Mouse (Mus musculus) midbrain, embryonic 16.5 days (tissue): ENCODE measurements around the gene Pkd1. TPM values are rescaled to one million over a fixed set of nuclear protein-coding genes. Genes with fewer than 3 reads are reported as not detected.

ENCODE experiments used
- ATAC-seq: fragments of 200-750 bp; cut with Nextera tagmentation; 2 replicates; pipeline ENCODE4 v1.8.0; 2017; ENCODE audit warnings: moderate TSS enrichment
- H3K27ac ChIP-seq: fragments of 300-500 bp; sonication (generic); 2 replicates; pipeline ENCODE4 v1.5.1; 2014; ENCODE audit warnings: mild to moderate bottlenecking, low read length, mixed read lengths
- H3K27me3 ChIP-seq: fragments of 300-500 bp; sonication (generic); 2 replicates; pipeline ENCODE4 v1.6.1; 2014; ENCODE audit warnings: low read depth, low read length, mixed read lengths; ENCODE audit not compliant: control insufficient read depth, insufficient read depth
- H3K36me3 ChIP-seq: fragments of 300-500 bp; sonication (generic); 2 replicates; pipeline ENCODE4 v1.6.1; 2014; ENCODE audit warnings: mild to moderate bottlenecking, low read length, moderate library complexity, mixed read lengths; ENCODE audit not compliant: control insufficient read depth, insufficient read depth
- H3K4me1 ChIP-seq: fragments of 300-500 bp; sonication (generic); 2 replicates; pipeline ENCODE4 v1.6.1; 2014; ENCODE audit warnings: mild to moderate bottlenecking, low read length, mixed read lengths; ENCODE audit not compliant: control insufficient read depth, insufficient read depth
- H3K4me2 ChIP-seq: fragments of 300-500 bp; sonication (generic); 2 replicates; pipeline ENCODE4 v1.6.1; 2014; ENCODE audit warnings: mild to moderate bottlenecking, low read length, mixed read lengths
- H3K4me3 ChIP-seq: fragments of 300-500 bp; sonication (generic); 2 replicates; pipeline ENCODE4 v1.5.1; 2014; ENCODE audit warnings: low read depth, mild to moderate bottlenecking, low read length, moderate library complexity, mixed read lengths
- H3K9ac ChIP-seq: fragments of 300-500 bp; sonication (generic); 2 replicates; pipeline ENCODE4 v1.6.1; 2014; ENCODE audit warnings: low read depth, low read length, mixed read lengths
- H3K9me3 ChIP-seq: fragments of 300-500 bp; sonication (generic); replicated peaks from 2 replicates; pipeline ENCODE4 v1.6.1; 2014; ENCODE audit warnings: mild to moderate bottlenecking, low read length, mixed read lengths; ENCODE audit not compliant: control insufficient read depth, poor library complexity, severe bottlenecking
- WGBS: fragments of 180-500 bp; shearing (Covaris S2); extraction: QIAGEN DNeasy Blood & Tissue Kit; methylation state at CpG from one replicate; pipeline ENCODE4 v1.1.7; 2014; 5-methylcytosine and 5-hydroxymethylcytosine counted together
- polyA plus RNA-seq: library from polyadenylated mRNA; unstranded; fragments of >200 nt; fragmentation: Nextera tagmentation; extraction: Ambion mirVana; gene quantifications from 2 replicates; pipeline ENCODE4 v1.2.1, GENCODE M21; 2015

Gene Pkd1
- polyA plus RNA-seq, 1 experiment from 2014 or later: 20.1 TPM

DNA sequence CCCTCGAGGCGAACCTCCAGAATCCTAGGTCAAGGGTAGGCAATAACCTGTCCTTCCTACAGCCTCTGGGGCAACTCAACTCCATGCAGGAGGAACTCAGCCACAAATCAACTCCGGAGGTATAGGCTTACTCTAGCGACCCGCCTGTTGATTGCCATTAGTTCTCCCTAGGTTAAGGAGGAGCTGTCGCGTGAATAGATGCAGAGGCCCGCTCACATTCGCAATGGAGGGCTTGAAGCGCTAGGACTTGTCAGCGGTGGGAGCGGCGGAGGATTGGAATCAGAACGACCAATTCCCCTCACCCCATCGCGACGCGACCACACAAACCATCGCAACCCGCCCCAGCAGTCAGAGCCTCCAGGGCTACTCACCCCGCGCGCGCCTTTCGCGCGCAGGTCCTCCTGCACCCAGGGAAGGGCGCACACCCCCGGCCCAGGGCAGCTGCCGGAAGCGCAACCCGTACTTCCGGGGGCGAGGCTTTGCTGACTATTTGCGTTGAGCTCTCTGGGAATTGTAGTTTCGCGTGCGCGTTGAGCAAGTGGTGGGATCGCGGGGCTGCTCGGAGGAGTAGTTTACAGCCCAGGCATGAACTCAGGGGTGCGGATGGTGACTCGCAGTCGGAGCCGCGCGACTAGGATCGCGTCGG lies 82.7 kb downstream of the Pkd1 start, which contains the start of the genes Tsc2 and Nthl1:
Gene Tsc2, minus strand, starts transcription at position 464 of the 646 bp plus-strand sequence.
Gene Nthl1, plus strand, starts transcription at position 514 of the 646 bp plus-strand sequence.
- peak within 1 kb of the TSS; percentile 70 for H3K9ac ChIP-seq
- H3K9me3 ChIP-seq: no peaks in the 10 kb centered on the region
- peak; percentile 92 for ATAC-seq
- peaks cover 9% of the 10 kb centered on the region for H3K4me1 ChIP-seq
- H3K4me2 ChIP-seq: peak within 1 kb of the TSS; percentile 82
- peak within 1 kb of the TSS; percentile 68 for H3K27ac ChIP-seq
- H3K36me3 ChIP-seq: peaks cover 11% of the 10 kb centered on the region
- H3K27me3 ChIP-seq: no peaks in the 10 kb centered on the region
- H3K4me3 ChIP-seq: peak within 1 kb of the TSS; percentile 67
- 2% methylated on average over 51 of the region's 51 CpGs for WGBS

DNA sequence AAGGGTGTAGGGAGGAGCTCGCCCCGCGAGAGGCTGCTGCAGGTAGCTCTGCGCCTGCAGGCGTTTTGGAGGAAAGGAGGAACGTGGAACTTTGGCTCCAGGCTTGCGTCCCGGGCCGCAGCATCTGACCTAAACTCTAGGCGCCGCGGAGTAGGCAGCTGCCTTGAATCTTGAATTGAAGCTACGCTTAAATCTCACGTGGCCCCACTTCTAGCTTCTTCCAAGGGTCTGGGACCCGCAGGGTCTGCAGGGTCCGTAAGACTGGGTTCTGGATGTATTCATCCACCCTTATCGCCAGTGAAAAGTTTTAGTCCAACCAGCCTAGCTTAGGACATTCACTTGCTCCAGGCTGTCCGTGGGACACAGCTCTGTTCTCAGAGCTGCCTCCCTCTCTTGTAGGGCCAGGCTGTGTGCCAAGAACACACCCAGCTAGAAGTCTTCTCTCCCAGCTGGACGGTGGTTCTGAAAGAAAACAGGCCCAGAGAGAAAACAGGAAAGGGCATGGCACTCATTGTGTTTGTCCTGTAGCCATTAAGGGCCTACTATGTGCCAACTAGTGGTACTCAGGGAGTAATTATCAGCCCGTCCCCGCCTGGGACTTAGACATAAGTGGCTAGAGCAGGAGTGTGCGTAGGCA lies 83.3 kb downstream of the Pkd1 start:
- ATAC-seq: peak; percentile 23
- H3K9me3 ChIP-seq: no peaks in the 10 kb centered on the region
- peak overlapping the region; percentile 82 for H3K4me2 ChIP-seq
- H3K27ac ChIP-seq: peak overlapping the region; percentile 68
- H3K4me3 ChIP-seq: peak overlapping the region; percentile 67
- WGBS: 11% methylated on average over 22 of the region's 22 CpGs
- peaks cover 9% of the 10 kb centered on the region for H3K4me1 ChIP-seq
- peaks cover 8% of the 10 kb centered on the region for H3K36me3 ChIP-seq
- no peaks in the 10 kb centered on the region for H3K27me3 ChIP-seq
- peak overlapping the region; percentile 70 for H3K9ac ChIP-seq

DNA sequence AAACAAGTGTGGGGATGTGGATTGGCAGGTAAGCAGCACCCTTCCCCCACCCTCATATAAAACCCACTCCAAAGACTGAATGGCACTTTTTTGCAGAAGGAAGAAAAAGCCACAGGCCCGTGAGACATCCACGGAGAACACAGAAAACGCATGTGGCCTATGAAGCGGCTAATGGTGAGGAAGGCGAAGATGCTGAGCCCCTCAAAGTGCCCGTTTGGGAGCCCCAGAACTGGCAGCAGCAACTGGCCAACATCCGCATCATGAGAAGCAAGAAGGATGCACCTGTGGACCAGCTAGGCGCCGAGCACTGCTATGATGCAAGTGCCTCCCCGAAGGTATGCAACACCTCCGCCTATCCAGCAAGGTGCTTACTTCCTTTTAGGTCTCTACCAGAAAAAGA lies 84.2 kb downstream of the Pkd1 start:
- Histone ChIP-seq H3K4me3 (no peak overlapping the region), H3K9ac (no peak overlapping the region), H3K4me2 (no peak overlapping the region), H3K36me3 (peaks cover 3% of the 10 kb centered on the region; the same call in 1 of the 2 replicates), H3K27ac (no peak overlapping the region), H3K27me3 (no peaks in the 10 kb centered on the region), H3K9me3 (no peaks in the 10 kb centered on the region), H3K4me1 (peaks cover 9% of the 10 kb centered on the region)
- ATAC-seq: no peak
- 93% methylated on average over 11 of the region's 11 CpGs for whole genome bisulfite sequencing

DNA sequence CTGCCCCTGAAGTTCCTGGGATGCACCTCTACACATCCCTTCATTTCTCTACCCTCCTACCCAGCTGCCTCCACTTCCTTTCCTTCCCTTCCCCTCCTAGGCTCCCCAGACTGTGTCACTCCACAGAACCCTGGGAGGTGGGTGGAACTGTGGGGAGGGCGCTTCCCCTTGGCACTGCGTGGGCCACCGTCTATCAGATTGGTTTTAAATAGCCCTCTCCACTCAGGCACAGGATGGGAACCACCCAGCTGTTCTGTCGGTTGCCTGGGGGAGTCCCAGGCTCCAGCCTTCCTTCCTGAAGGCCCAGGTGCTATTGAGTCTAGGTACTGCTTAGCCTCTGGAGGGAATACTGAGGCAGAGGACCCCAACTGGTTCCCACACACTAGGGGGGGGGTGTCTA lies 85.4 kb downstream of the Pkd1 start:
- Histone ChIP-seq H3K36me3 (0 out of 2 replicates have a peak, but pooled peaks cover 6% of the 10 kb centered on the region), H3K27ac (no peak overlapping the region), H3K27me3 (no peaks in the 10 kb centered on the region), H3K4me1 (peaks cover 9% of the 10 kb centered on the region), H3K9me3 (no peaks in the 10 kb centered on the region), H3K9ac (no peak overlapping the region), H3K4me2 (no peak overlapping the region), H3K4me3 (no peak overlapping the region)
- ATAC-seq: no peak
- 98% methylated on average over 4 of the region's 4 CpGs for WGBS

- ATAC-seq: no peak
- no peak overlapping the region for H3K4me2 ChIP-seq
- no peaks in the 10 kb centered on the region for H3K27me3 ChIP-seq
- H3K9ac ChIP-seq: no peak overlapping the region
- peaks cover 9% of the 10 kb centered on the region for H3K4me1 ChIP-seq
- H3K9me3 ChIP-seq: no peaks in the 10 kb centered on the region
- WGBS: 93% methylated on average over 5 of the region's 5 CpGs
- no peak overlapping the region for H3K27ac ChIP-seq
- H3K4me3 ChIP-seq: no peak overlapping the region
- H3K36me3 ChIP-seq: 0 out of 2 replicates have a peak, but pooled peaks cover 8% of the 10 kb centered on the region
Observed at GRCm38 (mm10) chr17:24635694-24636093, 86.1 kb downstream of the Pkd1 start.

DNA sequence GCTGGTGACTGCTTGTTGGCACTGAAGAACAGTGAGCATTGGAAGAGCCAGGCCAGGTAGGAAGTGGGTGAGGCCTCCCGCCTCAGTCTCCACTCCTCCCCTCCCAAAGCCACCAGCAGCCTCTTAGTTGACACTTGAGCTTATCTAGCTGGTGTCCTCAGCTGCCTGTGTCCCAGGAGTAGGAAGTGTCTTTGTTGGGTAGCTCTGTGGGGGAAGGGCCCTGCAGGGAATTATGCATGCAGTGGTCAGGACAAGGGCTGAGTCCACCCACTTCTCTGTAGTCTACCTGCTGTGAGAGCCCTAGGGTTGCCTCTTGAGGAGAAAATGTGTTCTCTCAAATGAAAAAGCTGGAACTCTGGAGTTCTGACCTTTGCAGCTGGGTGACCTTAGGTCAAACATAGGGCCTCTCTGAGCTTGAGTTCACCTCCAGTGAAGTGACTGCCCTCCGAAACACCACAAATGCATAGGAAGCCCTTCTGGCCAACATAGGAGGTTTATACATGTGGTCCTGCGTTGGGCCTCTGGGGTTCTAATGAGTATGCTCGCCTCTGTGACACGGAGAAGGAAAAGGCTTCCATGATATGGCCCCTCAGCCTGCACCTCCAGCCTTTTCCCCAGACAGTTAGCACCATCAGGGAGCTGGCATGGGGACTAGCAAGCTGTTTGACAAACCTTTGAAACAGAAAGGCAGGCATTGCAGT lies 87.3 kb downstream of the Pkd1 start:
- WGBS: 61% methylated on average over 5 of the region's 5 CpGs
- H3K4me1 ChIP-seq: peaks cover 3% of the 10 kb centered on the region
- no peak overlapping the region for H3K4me2 ChIP-seq
- no peak overlapping the region for H3K27ac ChIP-seq
- no peak overlapping the region for H3K9ac ChIP-seq
- no peaks in the 10 kb centered on the region for H3K9me3 ChIP-seq
- no peaks in the 10 kb centered on the region for H3K27me3 ChIP-seq
- H3K36me3 ChIP-seq: 0 out of 2 replicates have a peak, but pooled peaks cover 8% of the 10 kb centered on the region
- ATAC-seq: no peak
- no peak overlapping the region for H3K4me3 ChIP-seq

- Histone ChIP-seq H3K27me3 (no peaks in the 10 kb centered on the region), H3K36me3 (0 out of 2 replicates have a peak, but pooled peaks cover 8% of the 10 kb centered on the region), H3K4me3 (no peak overlapping the region), H3K4me1 (no peaks in the 10 kb centered on the region; the same call in 1 of the 2 replicates), H3K9me3 (no peaks in the 10 kb centered on the region), H3K27ac (no peak overlapping the region), H3K4me2 (no peak overlapping the region), H3K9ac (no peak overlapping the region)
- no peak for ATAC-seq
- 94% methylated on average over 4 of the region's 4 CpGs for WGBS
Observed at GRCm38 (mm10) chr17:24638214-24638613, 88.6 kb downstream of the Pkd1 start.

DNA sequence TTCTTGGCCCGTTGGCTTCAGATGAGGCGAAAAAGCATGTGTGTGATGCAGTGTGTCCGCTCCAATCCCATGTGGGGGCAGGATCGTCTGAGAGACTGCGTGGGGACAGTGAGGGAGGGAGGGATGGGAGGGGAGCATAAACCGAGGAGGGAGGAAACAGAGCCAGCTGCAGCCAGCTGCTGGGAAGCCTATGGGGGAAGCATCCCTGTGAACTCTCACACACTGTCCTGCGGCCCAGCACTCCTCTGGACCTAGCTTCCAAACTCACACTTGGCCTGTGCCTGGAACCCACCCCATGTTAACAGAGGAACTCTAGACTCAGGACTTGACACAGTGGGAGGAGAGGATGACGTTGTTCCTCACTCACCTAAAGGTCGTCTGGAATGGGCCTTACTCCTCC lies 89.2 kb downstream of the Pkd1 start:
- Histone ChIP-seq H3K9me3 (no peaks in the 10 kb centered on the region), H3K36me3 (0 out of 2 replicates have a peak, but pooled peaks cover 8% of the 10 kb centered on the region), H3K27me3 (no peaks in the 10 kb centered on the region), H3K9ac (no peak overlapping the region), H3K27ac (no peak overlapping the region), H3K4me1 (no peaks in the 10 kb centered on the region), H3K4me2 (no peak overlapping the region), H3K4me3 (no peak overlapping the region)
- 76% methylated on average over 9 of the region's 9 CpGs for WGBS
- no peak for ATAC-seq
